Mouse (Mus musculus): Measurements from ENCODE around the gene Mrrf.

Gene Mrrf

DNA sequence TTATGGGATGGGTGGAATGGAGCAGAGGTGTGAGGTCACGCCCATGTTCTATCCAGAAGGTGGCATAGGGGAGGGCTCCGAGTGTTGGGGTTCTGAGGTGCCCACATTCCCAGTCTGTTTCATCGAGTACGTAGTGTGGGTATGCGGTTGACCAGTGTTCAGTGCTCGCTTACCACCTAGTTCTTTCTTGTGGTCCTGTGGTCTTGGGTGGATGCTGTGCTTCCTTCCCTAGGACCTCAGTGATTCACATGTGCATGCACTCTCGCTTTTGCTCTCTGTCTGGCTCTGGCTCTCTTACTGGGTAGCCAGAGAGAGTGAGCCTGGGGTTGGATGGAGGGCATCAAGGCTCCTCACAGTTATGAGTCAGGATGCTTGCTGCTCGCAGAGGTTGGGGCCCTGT, 83.9 kb downstream of the Mrrf start:
- no peaks in the 10 kb centered on the region for H3K36me3 ChIP-seq (ENCODE audit: control insufficient read depth, insufficient read depth, low read length, poor library complexity, severe bottlenecking)
- H3K27me3 ChIP-seq (ENCODE audit: control insufficient read depth, insufficient read depth, low read length, poor library complexity, severe bottlenecking) = no peaks in the 10 kb centered on the region
- no peak for DNase-seq (ENCODE audit: low read depth, low spot score)

DNA sequence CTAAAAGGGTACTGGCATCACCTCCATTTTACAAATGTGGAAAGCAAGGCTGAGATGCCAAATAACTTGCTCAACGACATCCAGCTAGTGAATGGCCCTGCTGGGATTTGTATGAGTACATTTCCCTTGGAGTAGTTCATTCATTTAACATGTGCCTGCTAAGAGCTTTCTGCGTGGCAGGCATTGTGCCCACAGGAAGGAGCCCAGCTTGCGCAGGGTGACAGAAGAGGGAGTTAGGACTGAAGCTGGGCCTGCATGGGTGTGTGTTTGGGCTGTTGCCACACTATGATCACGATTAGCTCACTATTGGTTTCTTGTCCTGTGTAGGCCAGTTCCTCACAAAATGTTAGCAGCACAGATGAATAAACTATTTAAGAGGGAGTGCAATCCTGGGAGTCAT, 84.7 kb downstream of the Mrrf start:
- Histone ChIP-seq H3K27me3 (ENCODE audit: control insufficient read depth, insufficient read depth, low read length, poor library complexity, severe bottlenecking) (no peaks in the 10 kb centered on the region), H3K36me3 (ENCODE audit: control insufficient read depth, insufficient read depth, low read length, poor library complexity, severe bottlenecking) (no peaks in the 10 kb centered on the region)
- DNase-seq (ENCODE audit: low read depth, low spot score) = no peak

DNA sequence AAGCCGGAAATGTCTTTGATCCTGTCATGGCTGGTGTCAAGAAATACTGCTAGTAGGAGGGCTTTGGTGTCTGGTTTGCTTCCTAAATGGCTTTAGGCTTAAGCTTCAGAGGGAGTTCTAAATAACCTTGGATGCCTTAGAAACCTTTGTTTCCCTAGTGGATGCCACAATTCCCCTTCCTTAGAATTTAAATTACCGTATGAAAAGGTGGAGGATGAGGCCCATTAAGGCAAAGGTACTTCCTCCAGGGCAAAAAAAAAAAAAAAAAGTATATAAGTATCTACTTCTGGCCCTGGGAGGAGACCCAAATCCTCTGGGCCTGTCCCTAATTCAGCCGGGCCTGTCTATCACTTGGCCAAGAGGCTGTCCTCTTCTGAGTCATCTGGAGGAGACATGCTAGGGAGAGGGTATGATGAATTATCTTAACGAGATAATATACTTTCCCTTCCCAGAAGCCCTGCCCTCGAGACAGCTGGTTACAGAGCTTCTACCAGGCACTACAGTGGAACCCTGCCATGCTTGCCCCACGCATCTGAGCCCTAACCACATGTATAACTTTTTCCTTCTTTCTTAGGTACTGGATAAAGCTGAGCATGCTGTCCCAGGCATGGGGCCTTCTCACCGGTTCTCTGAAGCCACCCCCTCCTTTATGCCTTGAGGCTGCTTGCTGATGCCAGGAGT, 86.1 kb downstream of the Mrrf start:
- DNase-seq (ENCODE audit: low read depth, low spot score) = no peak
- H3K36me3 ChIP-seq (ENCODE audit: control insufficient read depth, insufficient read depth, low read length, poor library complexity, severe bottlenecking) = no peaks in the 10 kb centered on the region

DNA sequence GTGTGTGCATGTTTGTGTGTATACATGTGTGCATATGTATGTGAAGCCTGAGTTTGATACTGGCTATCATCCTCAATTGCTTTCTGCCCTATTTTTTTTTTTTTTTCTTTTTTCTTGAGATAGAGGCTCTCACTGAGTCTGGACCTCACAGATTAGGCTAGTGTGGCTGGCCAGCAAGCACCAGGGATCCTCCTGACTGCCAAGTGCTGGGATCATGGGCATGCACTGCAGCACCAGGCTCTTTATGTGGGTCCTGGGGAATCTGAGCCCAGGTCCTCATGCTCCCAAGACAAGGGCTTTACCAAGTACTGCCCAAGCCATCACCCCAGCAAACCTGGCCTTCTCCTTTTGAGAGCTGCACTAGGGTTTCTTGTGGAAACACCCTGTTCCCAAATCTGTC, 87.2 kb downstream of the Mrrf start:
- Histone ChIP-seq H3K27me3 (ENCODE audit: control insufficient read depth, insufficient read depth, low read length, poor library complexity, severe bottlenecking) (no peaks in the 10 kb centered on the region), H3K36me3 (ENCODE audit: control insufficient read depth, insufficient read depth, low read length, poor library complexity, severe bottlenecking) (no peaks in the 10 kb centered on the region)
- DNase-seq (ENCODE audit: low read depth, low spot score) = no peak

More for the DNA sequence above, 86.1 kb downstream of the Mrrf start:
- H3K27me3 ChIP-seq (ENCODE audit: control insufficient read depth, insufficient read depth, low read length, poor library complexity, severe bottlenecking) = no peaks in the 10 kb centered on the region

DNA sequence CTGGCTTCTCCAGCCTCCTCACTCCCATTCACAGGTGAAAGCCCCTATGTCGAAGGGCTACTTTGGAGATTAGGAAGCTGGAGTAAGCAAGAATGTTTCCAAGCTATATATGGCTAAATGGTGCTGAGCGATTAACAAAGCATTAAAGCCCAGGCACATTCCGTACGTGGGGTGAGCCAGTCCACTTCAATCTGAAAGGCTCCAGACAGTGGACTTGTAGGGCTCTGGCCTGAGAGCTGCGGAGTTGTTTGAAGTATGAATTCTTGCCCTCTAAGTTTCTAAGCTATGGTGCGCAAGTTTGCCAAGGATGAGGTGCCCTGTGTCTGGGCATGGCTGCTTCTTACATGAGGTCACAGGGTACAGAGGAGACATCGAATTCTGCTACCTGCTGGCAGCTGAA, 88.0 kb downstream of the Mrrf start:
- no peaks in the 10 kb centered on the region for H3K36me3 ChIP-seq (ENCODE audit: control insufficient read depth, insufficient read depth, low read length, poor library complexity, severe bottlenecking)

DNA sequence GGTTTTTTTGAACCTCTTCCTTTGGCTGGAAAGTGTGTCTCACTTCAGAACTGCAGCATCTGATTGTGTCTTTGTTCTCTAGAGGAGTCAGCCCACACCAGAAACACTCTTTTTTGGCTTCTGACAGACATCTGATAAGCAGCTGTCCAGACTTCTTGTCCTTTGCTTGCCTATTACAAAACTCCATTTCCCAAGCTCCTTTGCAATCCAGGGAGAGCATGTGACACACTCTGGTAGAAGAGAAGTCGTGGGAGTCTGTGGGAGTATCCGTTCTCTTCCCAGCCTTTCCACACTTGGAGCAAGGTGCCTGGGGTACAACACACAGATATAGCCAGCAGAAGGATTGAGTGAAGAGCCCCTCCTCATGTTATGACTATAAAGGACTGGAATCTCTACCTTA, 88.4 kb downstream of the Mrrf start:
- no peak for DNase-seq (ENCODE audit: low read depth, low spot score)
- Histone ChIP-seq H3K36me3 (ENCODE audit: control insufficient read depth, insufficient read depth, low read length, poor library complexity, severe bottlenecking) (no peaks in the 10 kb centered on the region), H3K27me3 (ENCODE audit: control insufficient read depth, insufficient read depth, low read length, poor library complexity, severe bottlenecking) (no peaks in the 10 kb centered on the region)

More for the DNA sequence above, 88.0 kb downstream of the Mrrf start:
- H3K27me3 ChIP-seq (ENCODE audit: control insufficient read depth, insufficient read depth, low read length, poor library complexity, severe bottlenecking) = no peaks in the 10 kb centered on the region
- DNase-seq (ENCODE audit: low read depth, low spot score) = no peak

DNA sequence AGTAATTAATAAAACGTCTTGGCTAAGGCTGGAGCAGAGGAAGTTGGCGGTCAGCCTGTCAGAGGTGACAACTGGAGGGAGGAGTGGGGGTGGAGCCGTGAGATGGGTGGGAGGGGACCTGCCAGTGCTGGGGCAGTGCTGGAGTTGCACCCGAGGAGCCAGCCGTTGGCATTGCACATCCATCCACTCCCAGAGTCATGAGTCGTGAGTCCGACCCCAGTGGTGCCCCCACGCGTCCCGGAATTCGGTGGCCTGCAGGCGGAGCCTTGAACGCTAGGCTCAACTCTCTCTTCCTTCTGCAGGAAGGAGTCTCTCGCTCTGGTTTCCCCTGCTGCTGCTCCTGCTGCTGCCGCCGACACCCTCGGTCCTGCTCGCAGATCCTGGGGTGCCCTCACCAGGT, 94.2 kb downstream of the Mrrf start, which contains the start of gene Ptgs1:
TSS of gene Ptgs1 (plus strand) at position 61 of the 400 bp plus-strand sequence.
- Histone ChIP-seq H3K36me3 (ENCODE audit: control insufficient read depth, insufficient read depth, low read length, poor library complexity, severe bottlenecking) (no peaks in the 10 kb centered on the region), H3K27me3 (ENCODE audit: control insufficient read depth, insufficient read depth, low read length, poor library complexity, severe bottlenecking) (no peaks in the 10 kb centered on the region)
- DNase-seq (ENCODE audit: low read depth, low spot score) = no peak

DNA sequence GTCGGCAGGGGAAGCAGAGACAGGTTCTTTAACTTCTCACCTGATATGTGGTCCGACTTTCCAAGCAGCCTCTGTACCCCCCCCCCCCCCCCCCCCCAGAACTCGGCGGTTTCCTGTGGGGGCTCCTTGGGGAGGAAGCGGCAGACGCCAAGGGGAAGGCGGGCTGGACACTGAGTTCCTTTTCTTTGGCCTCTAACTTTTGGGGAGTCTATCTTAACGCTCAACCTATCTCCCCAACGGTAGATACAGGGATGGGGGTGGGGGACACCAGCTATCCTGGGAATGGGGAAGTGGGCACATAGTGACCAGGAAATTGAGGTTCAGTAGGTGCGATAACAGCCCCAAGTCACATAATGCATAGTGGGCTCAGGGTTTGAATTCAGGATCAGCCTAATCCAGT, 94.8 kb downstream of the Mrrf start:
- DNase-seq (ENCODE audit: low read depth, low spot score) = no peak
- Histone ChIP-seq H3K36me3 (ENCODE audit: control insufficient read depth, insufficient read depth, low read length, poor library complexity, severe bottlenecking) (no peaks in the 10 kb centered on the region), H3K27me3 (ENCODE audit: control insufficient read depth, insufficient read depth, low read length, poor library complexity, severe bottlenecking) (no peaks in the 10 kb centered on the region)

DNA sequence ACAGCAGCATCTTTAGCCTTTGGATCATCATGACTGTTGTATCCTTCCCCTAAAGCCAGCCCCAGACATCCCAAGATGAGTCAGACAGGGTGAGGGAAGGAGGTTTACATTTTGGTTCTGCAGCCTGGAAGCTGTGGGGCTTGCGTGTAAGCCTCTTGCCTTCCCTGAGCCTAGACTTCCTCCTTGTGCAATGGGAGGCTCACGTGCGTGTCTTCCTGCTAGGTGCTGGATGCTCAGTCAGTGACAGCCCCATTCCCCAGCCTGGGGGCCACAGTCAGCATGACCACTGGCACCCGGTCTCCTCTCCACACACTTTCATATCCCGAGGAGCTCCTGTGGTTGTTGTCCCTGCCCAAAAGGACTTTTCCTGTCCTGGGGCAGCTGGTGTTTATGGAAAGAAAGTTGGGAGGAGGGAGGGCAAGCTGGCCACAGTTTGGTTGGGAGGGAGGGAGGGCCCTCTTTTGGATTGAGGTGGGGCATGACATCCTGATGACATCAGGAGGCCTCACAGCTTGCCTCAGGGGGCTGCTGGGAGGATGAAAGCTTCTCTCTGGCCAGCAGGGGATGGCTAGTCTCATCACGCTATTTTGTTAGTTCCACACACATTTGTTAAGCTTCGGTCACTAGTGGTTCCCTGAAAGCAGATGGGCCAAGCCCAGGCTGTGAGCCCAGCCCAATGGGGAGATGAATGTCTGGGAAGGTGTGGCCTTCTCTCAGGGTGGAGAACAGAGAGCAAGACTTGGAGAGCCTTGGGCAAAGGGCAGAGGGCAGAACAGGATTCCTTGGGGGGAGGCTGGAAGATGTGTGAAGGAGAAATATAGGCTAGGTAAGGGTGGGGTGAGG, 98.6 kb downstream of the Mrrf start:
- no peaks in the 10 kb centered on the region for H3K27me3 ChIP-seq (ENCODE audit: control insufficient read depth, insufficient read depth, low read length, poor library complexity, severe bottlenecking)
- DNase-seq (ENCODE audit: low read depth, low spot score) = no peak
- H3K36me3 ChIP-seq (ENCODE audit: control insufficient read depth, insufficient read depth, low read length, poor library complexity, severe bottlenecking) = no peaks in the 10 kb centered on the region

DNA sequence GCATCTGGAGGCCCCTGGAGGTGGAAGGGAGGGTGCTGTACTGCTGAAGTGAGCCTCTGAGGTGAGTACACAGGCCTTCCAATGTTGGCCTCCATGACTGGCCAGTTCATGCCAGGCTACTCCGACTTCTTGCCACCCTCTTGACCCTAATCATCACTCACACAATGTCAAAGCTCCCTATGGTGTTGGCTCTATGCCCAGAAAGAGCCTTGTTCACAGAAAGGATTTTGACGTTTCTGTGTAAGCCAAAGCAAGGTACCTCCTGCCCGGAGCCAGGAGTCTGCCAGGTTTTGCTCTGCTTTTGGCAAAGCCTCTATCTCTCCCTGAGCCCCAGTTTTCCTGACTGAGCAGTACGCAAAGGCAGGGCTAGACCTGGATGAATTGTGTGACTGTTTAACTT, 99.7 kb downstream of the Mrrf start:
- H3K36me3 ChIP-seq (ENCODE audit: control insufficient read depth, insufficient read depth, low read length, poor library complexity, severe bottlenecking) = no peaks in the 10 kb centered on the region
- no peaks in the 10 kb centered on the region for H3K27me3 ChIP-seq (ENCODE audit: control insufficient read depth, insufficient read depth, low read length, poor library complexity, severe bottlenecking)
- no peak for DNase-seq (ENCODE audit: low read depth, low spot score)

DNA sequence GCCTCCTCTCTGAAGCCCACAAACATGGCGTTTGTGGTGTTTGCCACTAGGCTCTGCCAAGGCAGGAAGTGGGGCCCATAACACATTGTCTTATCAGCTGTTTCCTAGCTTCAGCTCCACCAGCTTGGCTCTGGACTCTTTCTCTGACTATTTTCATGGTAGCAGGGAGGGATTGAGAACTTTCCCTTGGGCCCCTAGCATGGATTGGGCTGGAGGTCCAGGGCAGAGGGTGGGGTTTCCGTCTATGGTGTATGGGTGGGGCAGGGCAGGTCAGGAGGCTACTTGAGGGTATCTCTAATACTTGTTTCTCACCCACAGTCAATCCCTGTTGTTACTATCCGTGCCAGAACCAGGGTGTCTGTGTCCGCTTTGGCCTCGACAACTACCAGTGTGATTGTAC, 100.7 kb downstream of the Mrrf start:
- no peak for DNase-seq (ENCODE audit: low read depth, low spot score)
- Histone ChIP-seq H3K27me3 (ENCODE audit: control insufficient read depth, insufficient read depth, low read length, poor library complexity, severe bottlenecking) (no peaks in the 10 kb centered on the region), H3K36me3 (ENCODE audit: control insufficient read depth, insufficient read depth, low read length, poor library complexity, severe bottlenecking) (no peaks in the 10 kb centered on the region)

DNA sequence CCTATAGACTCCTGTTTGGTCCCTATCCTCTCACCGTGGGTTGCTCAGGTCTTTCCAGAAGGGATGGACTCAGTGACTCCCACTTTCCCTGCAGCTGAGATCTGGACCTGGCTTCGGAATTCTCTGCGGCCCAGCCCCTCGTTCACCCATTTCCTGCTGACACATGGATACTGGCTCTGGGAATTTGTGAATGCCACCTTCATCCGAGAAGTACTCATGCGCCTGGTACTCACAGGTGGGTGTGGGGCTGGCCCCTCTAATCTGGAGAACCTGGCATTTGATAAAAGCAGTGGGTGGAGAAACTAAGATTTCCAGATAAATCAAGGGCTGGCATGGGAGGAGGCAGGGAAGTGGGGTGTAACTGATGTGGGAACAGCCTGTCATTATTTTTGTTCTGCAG, 101.4 kb downstream of the Mrrf start:
- Histone ChIP-seq H3K36me3 (ENCODE audit: control insufficient read depth, insufficient read depth, low read length, poor library complexity, severe bottlenecking) (no peaks in the 10 kb centered on the region), H3K27me3 (ENCODE audit: control insufficient read depth, insufficient read depth, low read length, poor library complexity, severe bottlenecking) (no peaks in the 10 kb centered on the region)
- DNase-seq (ENCODE audit: low read depth, low spot score) = no peak

DNA sequence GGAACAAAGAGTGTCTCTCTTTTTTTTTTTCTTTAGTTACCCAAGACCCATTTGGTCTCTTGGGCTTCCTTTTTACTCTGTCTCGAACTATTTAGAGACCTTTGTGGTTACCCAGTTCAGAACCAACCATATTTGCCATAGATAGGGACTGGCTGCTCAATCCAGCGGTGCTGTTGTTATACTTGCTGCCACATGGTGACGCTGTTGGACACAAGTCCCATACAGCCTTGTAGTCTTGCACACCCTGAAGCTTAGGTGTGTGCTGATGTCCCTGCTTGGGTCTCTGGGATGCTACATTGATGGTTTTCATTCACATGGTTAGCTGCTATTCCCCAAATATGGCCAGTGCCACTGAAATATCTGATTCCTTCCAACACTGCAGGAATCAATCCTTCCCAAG, 102.3 kb downstream of the Mrrf start:
- Histone ChIP-seq H3K27me3 (ENCODE audit: control insufficient read depth, insufficient read depth, low read length, poor library complexity, severe bottlenecking) (no peaks in the 10 kb centered on the region), H3K36me3 (ENCODE audit: control insufficient read depth, insufficient read depth, low read length, poor library complexity, severe bottlenecking) (no peaks in the 10 kb centered on the region)
- DNase-seq (ENCODE audit: low read depth, low spot score) = no peak

DNA sequence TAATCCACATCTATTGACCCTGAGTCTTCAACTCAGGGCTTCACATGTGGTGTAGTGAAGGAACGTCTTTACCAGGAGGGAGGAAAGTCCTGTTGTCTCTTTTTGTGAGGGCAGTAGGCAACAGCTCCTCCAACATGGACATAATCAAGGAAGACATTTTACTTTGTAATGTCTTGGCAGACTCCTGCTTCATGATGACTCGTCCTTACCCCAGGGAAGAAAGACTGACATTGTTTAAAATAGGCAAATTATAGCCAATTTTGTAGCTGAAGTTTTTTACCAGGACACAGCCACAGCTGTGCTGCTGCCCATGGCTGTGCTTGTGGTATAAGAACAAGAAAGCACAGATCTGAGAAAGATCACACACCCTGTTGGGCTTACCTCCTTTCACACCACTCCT, 102.8 kb downstream of the Mrrf start:
- Histone ChIP-seq H3K27me3 (ENCODE audit: control insufficient read depth, insufficient read depth, low read length, poor library complexity, severe bottlenecking) (no peaks in the 10 kb centered on the region), H3K36me3 (ENCODE audit: control insufficient read depth, insufficient read depth, low read length, poor library complexity, severe bottlenecking) (no peaks in the 10 kb centered on the region)
- DNase-seq (ENCODE audit: low read depth, low spot score) = no peak
